In the genomic region with DNA sequence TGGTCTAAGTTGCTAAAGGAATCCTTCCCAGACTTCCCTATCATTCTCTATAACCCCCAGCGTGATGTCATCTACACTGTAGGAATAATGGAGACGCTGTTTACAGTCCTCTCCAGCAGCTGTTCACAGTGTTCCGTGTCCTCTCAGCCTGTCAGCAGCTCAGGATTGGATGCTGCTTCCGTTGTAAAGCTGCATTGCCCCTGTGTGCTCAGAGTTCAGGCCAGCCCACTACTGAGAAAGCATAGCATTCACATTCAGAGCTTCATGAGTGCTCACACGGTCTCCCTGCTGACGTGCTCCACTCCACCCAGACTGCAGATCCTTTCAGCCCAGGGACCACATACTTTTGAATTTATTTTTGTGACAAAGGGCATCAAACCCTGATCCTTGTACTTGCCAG, we compare ENCODE assay signal across 11 mouse cellular contexts.
"Had no signal": no experiment of that assay in that cellular context is flagged by ENCODE, and none has a peak within 500 bp of the region (broad histone marks: within the 10 kb centered on the region; RNA-seq: fewer than 3 reads in every experiment).

No protein-coding gene starts in this region.

- H3K9ac ChIP-seq: limb, embryonic 12.5 days; liver, embryonic 13.5 days; liver, postnatal 0 days; midbrain, embryonic 13.5 days; stomach, embryonic 15.5 days had no signal

- DNase-seq: kidney, adult 8-10 months; kidney, postnatal 25 days; liver; liver, embryonic 13.5 days; liver, postnatal 0 days; right cerebral cortex, postnatal 14 days; thymus, adult 2 months; thymus, postnatal 25 days had no signal

- ATAC-seq: liver, postnatal 0 days; midbrain, embryonic 13.5 days had no signal

- H3K9me3 ChIP-seq: limb, embryonic 12.5 days; liver, embryonic 13.5 days; midbrain, embryonic 13.5 days; stomach, embryonic 15.5 days had no signal

- H3K4me2 ChIP-seq: limb, embryonic 12.5 days; liver, embryonic 13.5 days; midbrain, embryonic 13.5 days; stomach, embryonic 15.5 days had no signal

- H3K4me3 ChIP-seq: limb, embryonic 12.5 days; liver, embryonic 13.5 days; midbrain, embryonic 13.5 days; stomach, embryonic 15.5 days had no signal

- H3K27me3 ChIP-seq: limb, embryonic 12.5 days; liver, embryonic 13.5 days; midbrain, embryonic 13.5 days; stomach, embryonic 15.5 days had no signal

- H3K27ac ChIP-seq: limb, embryonic 12.5 days; liver, embryonic 13.5 days; midbrain, embryonic 13.5 days; stomach, embryonic 15.5 days had no signal

- H3K4me1 ChIP-seq: limb, embryonic 12.5 days; liver, embryonic 13.5 days; midbrain, embryonic 13.5 days; stomach, embryonic 15.5 days had no signal
